Mouse (Mus musculus): ENCODE data around the gene Olfr1331.
"Not testable (repeated sequence)": the region's sequence is repeated elsewhere in the genome, so short reads cannot be mapped to it uniquely, and the experiment has no call there.

Olfr1331 gene

DNA sequence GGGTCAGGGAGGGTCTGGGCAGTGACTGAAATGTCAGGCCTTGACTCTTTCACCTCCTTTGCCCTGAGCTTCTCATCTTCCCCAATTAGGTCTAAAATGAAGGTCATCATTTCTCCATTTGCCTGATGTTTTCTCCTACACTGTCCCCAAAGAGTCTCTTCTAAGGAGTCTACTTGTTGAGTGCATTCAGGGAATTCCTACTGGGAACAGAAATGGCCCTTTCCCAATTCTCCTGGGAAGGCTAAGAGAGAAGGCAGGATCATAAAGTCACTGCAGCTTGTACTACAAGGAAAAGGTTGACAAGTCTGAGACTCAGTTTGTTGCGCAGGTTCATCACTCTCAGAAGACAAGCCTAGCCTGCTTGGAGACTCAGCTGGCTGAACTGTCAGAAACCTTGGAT is at the start of gene Olfr1331:
Gene Olfr1331 (plus strand): TSS at position 301 of the 400 bp plus-strand sequence.
- DNase-seq (ENCODE audit: low read depth, low spot score), result no peak

DNA sequence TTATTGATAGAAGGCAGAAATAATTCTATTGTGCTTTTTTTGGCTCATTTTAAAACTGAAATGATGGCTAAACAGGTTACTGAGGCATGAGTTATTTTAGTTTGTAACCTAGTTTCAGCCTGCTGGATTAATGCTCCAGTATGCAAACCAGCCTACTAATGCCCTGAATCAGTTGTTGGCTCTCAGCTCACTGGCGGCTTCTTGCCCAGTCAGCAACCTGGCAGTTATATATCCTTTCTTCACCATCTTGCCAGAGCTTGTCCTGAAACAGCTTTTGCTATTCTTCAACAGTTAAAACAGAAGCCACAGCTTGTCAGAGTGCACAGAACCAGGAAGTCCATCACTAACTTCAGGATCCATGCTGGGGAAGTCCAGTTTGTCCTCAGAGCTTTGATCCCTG is 45.5 kb upstream of the Olfr1331 start:
- DNase-seq (ENCODE audit: low read depth, low spot score), result no peak

DNA sequence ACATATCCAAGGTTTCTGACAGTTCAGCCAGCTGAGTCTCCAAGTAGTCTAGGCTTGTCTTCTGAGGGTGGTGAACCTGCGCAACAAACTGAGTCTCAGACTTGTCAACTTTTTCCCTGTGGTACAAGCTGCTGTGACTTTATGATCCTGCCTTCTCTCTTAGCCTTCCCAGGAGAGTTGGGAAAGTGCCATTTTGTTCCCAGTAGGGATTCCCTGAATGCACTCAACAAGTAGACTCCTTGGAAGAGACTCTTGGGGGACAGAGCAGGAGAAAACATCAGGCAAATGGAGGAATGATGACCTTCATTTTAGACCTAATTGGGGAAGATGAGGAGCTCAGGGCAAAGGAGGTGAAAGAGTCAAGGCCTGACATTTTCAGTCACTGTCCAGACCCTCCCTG is 28.3 kb upstream of the Olfr1331 start, which contains the start of gene Olfr1333:
Gene Olfr1333 (minus strand): TSS at position 101 of the 400 bp plus-strand sequence.
- DNase-seq (ENCODE audit: low read depth, low spot score), result no peak

DNA sequence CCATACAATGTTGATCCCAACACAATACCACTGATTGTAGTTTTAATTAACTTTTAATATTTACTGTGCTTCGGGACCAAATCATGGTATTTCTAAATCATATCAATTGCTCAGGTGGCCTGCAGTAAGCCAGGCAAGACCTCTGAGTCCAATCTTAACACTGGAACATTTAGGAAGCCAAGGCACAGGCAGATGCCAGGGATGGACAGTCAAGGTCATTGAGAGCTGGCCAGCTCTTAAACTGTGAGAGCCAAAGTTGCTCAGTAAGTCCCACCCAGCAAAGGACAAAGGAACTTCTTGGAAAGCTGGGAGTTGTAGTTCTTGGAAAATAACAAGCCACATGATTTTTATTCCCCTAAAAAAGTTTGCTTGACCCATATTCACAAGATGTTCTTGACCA is 2.7 kb upstream of the Olfr1331 start:
- DNase-seq (ENCODE audit: low read depth, low spot score), result no peak

DNA sequence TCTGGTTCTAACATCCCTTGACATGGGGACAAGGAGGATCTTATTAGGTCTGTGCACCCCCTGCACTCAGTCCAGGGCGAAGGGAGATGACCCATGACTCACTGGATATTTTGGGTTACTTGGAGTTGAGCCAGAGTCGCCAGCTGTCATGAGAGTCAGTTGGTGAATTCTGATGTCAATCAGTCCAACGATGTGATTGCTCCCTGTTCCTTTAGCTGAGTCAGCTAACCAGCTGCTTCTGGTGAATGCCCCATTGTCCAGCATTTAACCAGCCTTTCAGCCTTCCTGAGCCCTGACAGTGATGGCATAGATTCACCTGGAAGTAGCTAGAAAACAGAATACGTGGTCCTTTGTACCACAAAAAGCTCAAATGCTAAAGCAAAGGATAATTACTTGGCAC is 1.7 kb upstream of the Olfr1331 start:
- no peak for DNase-seq (ENCODE audit: low read depth, low spot score)

DNA sequence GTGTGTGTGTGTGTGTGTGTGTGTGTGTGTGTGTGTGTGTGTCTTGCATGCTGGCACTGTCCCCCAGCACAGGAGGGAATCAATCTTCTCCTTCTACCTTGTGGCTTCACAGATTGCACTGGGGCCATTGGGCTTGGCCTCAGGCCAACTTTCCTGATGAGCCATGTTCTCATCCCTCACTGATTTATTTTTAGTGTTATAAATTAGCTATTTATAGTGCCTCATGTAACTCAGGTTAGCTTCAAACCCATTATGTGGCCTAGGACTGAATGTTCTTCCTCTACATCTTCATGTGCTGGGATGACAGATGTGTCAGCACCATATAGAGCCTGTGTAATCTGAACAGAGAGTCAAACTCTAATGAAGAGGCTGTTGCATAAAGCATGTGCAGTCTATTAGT is 3.1 kb downstream of the Olfr1331 start:
- no peak for DNase-seq (ENCODE audit: low read depth, low spot score)

DNA sequence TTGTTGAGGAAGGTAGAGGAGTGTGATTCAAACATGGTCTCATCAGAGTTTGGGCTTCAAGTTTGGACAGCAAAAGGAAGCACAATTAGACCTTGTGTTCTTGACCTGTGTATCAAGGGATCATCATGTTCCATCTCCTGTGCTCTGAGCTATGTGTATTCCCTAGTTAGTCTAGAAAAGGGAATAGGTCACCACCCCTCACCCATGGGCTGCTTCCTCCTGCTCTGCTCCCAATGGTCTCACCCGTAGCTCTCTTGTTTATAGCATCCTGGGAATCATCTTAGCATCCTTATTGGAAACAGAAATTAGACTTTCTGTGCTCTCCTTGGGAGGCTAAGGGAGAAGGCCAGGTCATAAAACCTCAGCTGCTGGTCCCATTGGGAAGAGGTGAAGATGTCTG is 23.8 kb downstream of the Olfr1331 start, which contains the start of gene Olfr1330:
Gene Olfr1330 (plus strand): TSS at position 301 of the 400 bp plus-strand sequence.
- no peak for DNase-seq (ENCODE audit: low read depth, low spot score)

DNA sequence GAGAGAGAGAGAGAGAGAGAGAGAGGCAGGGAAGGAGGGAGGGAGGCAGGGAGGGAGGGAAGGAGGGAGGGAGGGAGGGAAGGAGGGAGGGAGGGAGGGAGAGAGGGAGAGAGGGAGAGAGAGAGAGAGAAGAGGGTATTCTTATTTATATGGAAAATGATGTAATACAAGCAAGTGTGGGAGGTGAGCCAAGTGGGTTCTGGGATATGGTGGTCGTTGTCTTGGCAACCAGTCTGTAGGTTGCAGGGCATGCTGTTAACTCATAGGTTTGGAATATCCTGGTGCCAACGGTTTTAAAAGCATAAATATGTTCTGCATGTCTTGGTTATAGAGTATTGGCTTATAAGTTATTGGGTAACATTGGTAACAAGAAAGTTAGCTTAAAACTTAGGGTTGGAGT is 37.5 kb downstream of the Olfr1331 start:
- DNase-seq (ENCODE audit: low read depth, low spot score), result no peak

DNA sequence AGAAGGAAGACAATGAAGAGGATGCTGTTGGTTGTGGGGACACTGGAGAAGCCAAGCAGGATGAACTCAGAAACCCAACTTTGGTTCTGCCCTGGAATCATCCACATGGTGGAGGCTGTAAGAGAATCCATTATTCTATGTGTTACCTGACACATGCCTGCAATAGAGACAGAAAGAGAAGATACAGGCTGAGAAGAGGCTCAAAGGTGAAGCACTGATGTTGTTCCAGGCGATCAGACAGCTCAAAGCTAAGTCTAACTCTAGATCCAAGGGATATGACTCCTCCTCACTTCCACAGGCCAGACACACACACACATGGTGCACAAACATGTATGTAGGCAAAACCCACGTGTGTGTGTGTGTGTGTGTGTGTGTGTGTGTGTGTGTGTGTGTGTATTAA is 52.9 kb downstream of the Olfr1331 start, which contains the start of gene Olfr1329:
Gene Olfr1329 (minus strand): TSS at position 101 of the 400 bp plus-strand sequence.
- not testable (repeated sequence) for DNase-seq (ENCODE audit: low read depth, low spot score)

Data from embryo, embryonic 11.5 days (tissue).